Mouse (Mus musculus) E14TG2a.4 (cell line): ENCODE data around the gene Gfm1.

Experiments
- H3K27me3 ChIP-seq: 2 replicates; pipeline ENCODE4 v1.6.1; 2014; ENCODE audit warnings: low read length, control low read depth; ENCODE audit not compliant: insufficient read depth
- H3K36me3 ChIP-seq: 2 replicates; pipeline ENCODE4 v1.6.1; 2014; ENCODE audit warnings: low read length, control low read depth; ENCODE audit not compliant: insufficient read depth
- H3K4me1 ChIP-seq: replicated peaks from 2 replicates; pipeline ENCODE4 v1.6.1; 2014; ENCODE audit warnings: low read depth, low read length, control low read depth
- H3K4me3 ChIP-seq: replicated peaks from 2 replicates; pipeline ENCODE4 v1.5.1; 2014; ENCODE audit warnings: mild to moderate bottlenecking, low read length
- H3K9me3 ChIP-seq: 2 replicates; pipeline ENCODE4 v1.6.1; 2014; ENCODE audit warnings: low read length, control low read depth
- CTCF ChIP-seq: conservative IDR thresholded peaks from 2 replicates; pipeline ENCODE4 v1.5.1; 2014; ENCODE audit warnings: low read length
- NANOG ChIP-seq: IDR thresholded peaks from 2 replicates; pipeline ENCODE4 v1.6.1; 2014; ENCODE audit warnings: borderline replicate concordance, low read length, mixed read lengths
- POU5F1 ChIP-seq: IDR thresholded peaks from 2 replicates; pipeline ENCODE4 v1.6.1; 2014; ENCODE audit warnings: low read length, borderline replicate concordance

Gene Gfm1

GRCm38 (mm10) chr3:67482400-67482799 lies 52.5 kb downstream of the Gfm1 start:
- peaks cover under 1% of the 10 kb centered on the region for H3K36me3 ChIP-seq
- no peaks in the 10 kb centered on the region for H3K27me3 ChIP-seq
- H3K4me1 ChIP-seq = peaks cover 22% of the 10 kb centered on the region
- H3K9me3 ChIP-seq = no peaks in the 10 kb centered on the region
- no peak for TF ChIP-seq POU5F1
- no peak for TF ChIP-seq NANOG
- H3K4me3 ChIP-seq = no peak overlapping the region

GRCm38 (mm10) chr3:67485233-67485632 lies 55.3 kb downstream of the Gfm1 start:
- Histone ChIP-seq H3K9me3 (no peaks in the 10 kb centered on the region), H3K4me3 (no peak overlapping the region), H3K36me3 (no peaks in the 10 kb centered on the region), H3K4me1 (peaks cover 17% of the 10 kb centered on the region), H3K27me3 (no peaks in the 10 kb centered on the region)
- no peak for TF ChIP-seq CTCF
- TF ChIP-seq POU5F1 = no peak
- TF ChIP-seq NANOG = no peak

GRCm38 (mm10) chr3:67490156-67490555 lies 60.3 kb downstream of the Gfm1 start:
- peaks cover 8% of the 10 kb centered on the region; the same call in 1 of the 2 replicates for H3K27me3 ChIP-seq
- peaks cover 36% of the 10 kb centered on the region for H3K4me1 ChIP-seq
- no peaks in the 10 kb centered on the region for H3K36me3 ChIP-seq
- no peaks in the 10 kb centered on the region for H3K9me3 ChIP-seq
- no peak overlapping the region for H3K4me3 ChIP-seq
- no peak for TF ChIP-seq NANOG
- TF ChIP-seq POU5F1 = no peak
- no peak for TF ChIP-seq CTCF

GRCm38 (mm10) chr3:67492086-67492869 lies 62.4 kb downstream of the Gfm1 start:
- no peak overlapping the region for H3K4me3 ChIP-seq
- no peak for TF ChIP-seq NANOG
- no peak for TF ChIP-seq CTCF
- TF ChIP-seq POU5F1 = no peak
- H3K4me1 ChIP-seq = peaks cover 29% of the 10 kb centered on the region
- H3K36me3 ChIP-seq = no peaks in the 10 kb centered on the region
- H3K9me3 ChIP-seq = no peaks in the 10 kb centered on the region
- H3K27me3 ChIP-seq = peaks cover 8% of the 10 kb centered on the region; the same call in 1 of the 2 replicates

- Histone ChIP-seq H3K27me3 (peaks cover 8% of the 10 kb centered on the region; the same call in 1 of the 2 replicates), H3K9me3 (peaks cover 2% of the 10 kb centered on the region), H3K4me3 (no peak overlapping the region), H3K4me1 (peaks cover 22% of the 10 kb centered on the region), H3K36me3 (no peaks in the 10 kb centered on the region)
- TF ChIP-seq NANOG = no peak
- TF ChIP-seq POU5F1 = no peak
- TF ChIP-seq CTCF = no peak
Measured at GRCm38 (mm10) chr3:67493132-67493531, 63.2 kb downstream of the Gfm1 start.

- peaks cover 17% of the 10 kb centered on the region for H3K9me3 ChIP-seq
- TF ChIP-seq POU5F1 = no peak
- TF ChIP-seq CTCF = no peak
- no peak for TF ChIP-seq NANOG
- no peak overlapping the region for H3K4me3 ChIP-seq
- peaks cover 8% of the 10 kb centered on the region; the same call in 1 of the 2 replicates for H3K27me3 ChIP-seq
- no peaks in the 10 kb centered on the region for H3K36me3 ChIP-seq
- H3K4me1 ChIP-seq = peaks cover 17% of the 10 kb centered on the region
Measured at GRCm38 (mm10) chr3:67496310-67496709, 66.4 kb downstream of the Gfm1 start.

- H3K9me3 ChIP-seq = peaks cover 17% of the 10 kb centered on the region
- TF ChIP-seq CTCF (no peak), POU5F1 (no peak), NANOG (no peak)
- peaks cover 8% of the 10 kb centered on the region; the same call in 1 of the 2 replicates for H3K27me3 ChIP-seq
- no peak overlapping the region for H3K4me3 ChIP-seq
- peaks cover 14% of the 10 kb centered on the region for H3K4me1 ChIP-seq
- no peaks in the 10 kb centered on the region for H3K36me3 ChIP-seq
Measured at GRCm38 (mm10) chr3:67497998-67498397, 68.1 kb downstream of the Gfm1 start.

GRCm38 (mm10) chr3:67498773-67499405 lies 69.0 kb downstream of the Gfm1 start:
- peaks cover 17% of the 10 kb centered on the region for H3K9me3 ChIP-seq
- H3K27me3 ChIP-seq = 0 out of 2 replicates have a peak, but pooled peaks cover under 1% of the 10 kb centered on the region
- no peak overlapping the region for H3K4me3 ChIP-seq
- peaks cover 22% of the 10 kb centered on the region for H3K4me1 ChIP-seq
- TF ChIP-seq POU5F1 (no peak), NANOG (no peak), CTCF (no peak)
- H3K36me3 ChIP-seq = no peaks in the 10 kb centered on the region

- no peaks in the 10 kb centered on the region for H3K27me3 ChIP-seq
- peaks cover 17% of the 10 kb centered on the region for H3K9me3 ChIP-seq
- no peaks in the 10 kb centered on the region for H3K36me3 ChIP-seq
- TF ChIP-seq CTCF = no peak
- TF ChIP-seq POU5F1 = no peak
- TF ChIP-seq NANOG = no peak
- H3K4me1 ChIP-seq = peaks cover 27% of the 10 kb centered on the region
- H3K4me3 ChIP-seq = no peak overlapping the region
Measured at GRCm38 (mm10) chr3:67499406-67499791, 69.5 kb downstream of the Gfm1 start.
